Mouse (Mus musculus): ENCODE measurements around the gene Kalrn.
A peak's percentile ranks its signal among the peaks of the same experiment; 100 is the strongest.

Kalrn gene

GRCm38 (mm10) chr16:34557891-34558290 lies 15.4 kb downstream of the Kalrn start:
- DNase-seq (ENCODE audit: low spot score) = no peak

- DNase-seq (ENCODE audit: low spot score) = no peak
Measured at GRCm38 (mm10) chr16:34552731-34553130, 20.6 kb downstream of the Kalrn start.

- DNase-seq (ENCODE audit: low spot score) = no peak
Measured at GRCm38 (mm10) chr16:34549470-34549999, 23.8 kb downstream of the Kalrn start.

- DNase-seq (ENCODE audit: low spot score) = no peak
Measured at GRCm38 (mm10) chr16:34546805-34547509, 26.4 kb downstream of the Kalrn start.

GRCm38 (mm10) chr16:34543754-34544153 lies 29.6 kb downstream of the Kalrn start:
- no peak for DNase-seq (ENCODE audit: low spot score)

GRCm38 (mm10) chr16:34542341-34542740 lies 31.0 kb downstream of the Kalrn start:
- DNase-seq (ENCODE audit: low spot score) = no peak

- no peak for DNase-seq (ENCODE audit: low spot score)
Measured at GRCm38 (mm10) chr16:34538679-34539185, 34.6 kb downstream of the Kalrn start.

GRCm38 (mm10) chr16:34536300-34536699 lies 37.0 kb downstream of the Kalrn start:
- no peak for DNase-seq (ENCODE audit: low spot score)

GRCm38 (mm10) chr16:34535135-34535534 lies 38.2 kb downstream of the Kalrn start:
- no peak for DNase-seq (ENCODE audit: low spot score)

GRCm38 (mm10) chr16:34531506-34531905 lies 41.8 kb downstream of the Kalrn start:
- DNase-seq (ENCODE audit: low spot score) = peak; percentile 43

- no peak for DNase-seq (ENCODE audit: low spot score)
Measured at GRCm38 (mm10) chr16:34530029-34530428, 43.3 kb downstream of the Kalrn start.

GRCm38 (mm10) chr16:34528234-34528983 lies 44.9 kb downstream of the Kalrn start:
- no peak for DNase-seq (ENCODE audit: low spot score)

GRCm38 (mm10) chr16:34526378-34526777 lies 47.0 kb downstream of the Kalrn start:
- no peak for DNase-seq (ENCODE audit: low spot score)

- DNase-seq (ENCODE audit: low spot score) = no peak
Measured at GRCm38 (mm10) chr16:34525866-34526265, 47.5 kb downstream of the Kalrn start.

- DNase-seq (ENCODE audit: low spot score) = no peak
Measured at GRCm38 (mm10) chr16:34525205-34525604, 48.1 kb downstream of the Kalrn start.

GRCm38 (mm10) chr16:34521061-34521460 lies 52.3 kb downstream of the Kalrn start:
- DNase-seq (ENCODE audit: low spot score) = no peak

- DNase-seq (ENCODE audit: low spot score) = no peak
Measured at GRCm38 (mm10) chr16:34516891-34517398, 56.4 kb downstream of the Kalrn start.

GRCm38 (mm10) chr16:34515485-34515884 lies 57.8 kb downstream of the Kalrn start:
- no peak for DNase-seq (ENCODE audit: low spot score)

- DNase-seq (ENCODE audit: low spot score) = no peak
Measured at GRCm38 (mm10) chr16:34513956-34514593, 59.3 kb downstream of the Kalrn start.

- no peak for DNase-seq (ENCODE audit: low spot score)
Measured at GRCm38 (mm10) chr16:34512326-34512725, 61.0 kb downstream of the Kalrn start.

- DNase-seq (ENCODE audit: low spot score) = no peak
Measured at GRCm38 (mm10) chr16:34508125-34508524, 65.2 kb downstream of the Kalrn start.

- no peak for DNase-seq (ENCODE audit: low spot score)
Measured at GRCm38 (mm10) chr16:34506048-34506447, 67.3 kb downstream of the Kalrn start.
